Mouse (Mus musculus) hematopoietic stem cell, adult 5-6 weeks (primary cell): ENCODE data around the gene Polr1a. TPM values are rescaled to one million over a fixed set of nuclear protein-coding genes. Genes with fewer than 3 reads are reported as not detected.

Experiments used
- ATAC-seq, 2 experiments: fragments of 125-278 bp in 1 of 2; replicated peaks in 1 of 2; 2 replicates each; pipeline ENCODE4 v1.8.0; 2016 to 2017; ENCODE audit warnings: inconsistent platforms in 2 of 2, mild to moderate bottlenecking in 2 of 2, moderate number of reproducible peaks in 2 of 2, low read depth in 1 of 2, moderate TSS enrichment in 1 of 2; ENCODE audit not compliant: low FRiP score in 2 of 2, poor library complexity in 2 of 2, severe bottlenecking in 2 of 2, insufficient read depth in 1 of 2, low TSS enrichment in 1 of 2
- total RNA-seq: library from RNA; stranded (forward); fragments of 172-1452, 232-1000 nt; gene quantifications from 2 replicates; pipeline ENCODE4 v1.2.3, GENCODE M21; 2017

Polr1a gene
- total RNA-seq, 1 experiment from 2014 or later: 87.4 TPM

GRCm38 (mm10) chr6:72028079-72028478 is 119.2 kb downstream of the Polr1a start:
- ATAC-seq: no peak

DNA sequence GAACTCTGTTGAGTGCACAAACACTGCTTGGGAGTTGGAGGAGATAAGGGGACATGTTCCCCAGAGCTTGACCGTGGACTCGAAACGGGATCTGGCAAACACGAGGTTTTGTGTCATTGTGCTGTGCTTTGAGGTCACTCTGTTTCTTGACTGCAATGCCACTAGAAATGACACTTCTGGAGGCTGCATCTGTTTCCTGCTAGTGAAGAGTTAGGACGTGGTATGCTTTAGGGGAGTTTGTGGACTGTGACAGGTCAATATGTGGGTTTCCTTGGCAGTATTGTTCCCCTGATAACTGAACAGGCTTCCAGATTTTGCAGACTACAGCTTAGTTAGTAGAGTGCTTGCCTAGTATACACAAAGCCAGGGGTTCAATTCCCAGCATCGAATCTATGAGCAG is 120.8 kb downstream of the Polr1a start:
- ATAC-seq: peak; percentile 88 to 90

Other genes with a start within 250 kb of the Polr1a start
- 0.06 TPM in 1 of 2 replicates, not detected in the other for gene Reep1, start 201.5 kb upstream of the Polr1a start, total RNA-seq
- 14.8 and 39.6 TPM in 2 replicates for gene Mrpl35, start 82.1 kb upstream of the Polr1a start, total RNA-seq
- gene Immt, start 77.7 kb upstream of the Polr1a start, total RNA-seq: 104 and 121 TPM in 2 replicates
- gene Ptcd3, start 303 bp upstream of the Polr1a start, total RNA-seq: 145 and 188 TPM in 2 replicates
- gene St3gal5, start 188.5 kb downstream of the Polr1a start, total RNA-seq: 20.6 and 22.6 TPM in 2 replicates